Mouse (Mus musculus): ENCODE measurements around the gene Ip6k2.

DNA sequence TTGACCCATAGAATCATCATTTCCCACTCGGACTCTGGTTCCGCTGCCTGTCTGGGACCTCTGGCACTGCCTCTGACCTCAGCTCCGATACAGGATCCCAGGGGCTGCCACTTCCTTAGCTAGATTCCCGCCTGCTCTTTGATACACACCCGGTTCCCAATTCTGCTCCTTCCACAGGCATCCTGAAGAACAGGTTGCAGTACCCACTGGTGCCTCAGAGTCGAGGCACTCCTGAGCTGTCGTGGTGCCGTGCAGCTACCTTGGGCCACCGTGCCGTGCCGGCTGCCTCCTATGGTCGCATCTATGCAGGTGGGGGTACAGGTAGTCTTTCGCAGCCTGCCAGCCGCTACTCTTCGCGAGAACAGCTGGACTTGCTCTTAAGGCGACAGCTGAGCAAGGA lies 64.8 kb downstream of the Ip6k2 start:
- TF ChIP-seq CTCF (IDR thresholded peaks at IDR 0.05; ENCODE audit: extremely low read depth, insufficient read depth, low read length), result no peak
- no peak for TF ChIP-seq POLR2A (IDR thresholded peaks at IDR 0.05; ENCODE audit: extremely low read depth, insufficient read depth, low read length)

All from cortical plate, adult 2 months (tissue).